Mouse (Mus musculus): ENCODE measurements at regions not wholly inside any gene's neighbourhood (a gene's known extent, or its start where the extent isn't known, plus 50 kb on each side); places are given as distances from the start of the nearest gene placed in this dataset.
A peak's percentile ranks its signal among the peaks of the same experiment; 100 is the strongest.

GRCm38 (mm10) chr3:147041201-147041600, 189.0 kb downstream of the Ttll7 start:
- DNase-seq = no peak

GRCm38 (mm10) chr3:147042911-147043310, 190.7 kb downstream of the Ttll7 start:
- no peak for DNase-seq

- DNase-seq = peak; percentile 86
Measured at GRCm38 (mm10) chr3:147046634-147047033, 194.5 kb downstream of the Ttll7 start.

GRCm38 (mm10) chr3:147054157-147054838, 202.1 kb downstream of the Ttll7 start:
- DNase-seq = no peak

GRCm38 (mm10) chr3:147057874-147058273, 205.7 kb downstream of the Ttll7 start:
- no peak for DNase-seq

- no peak for DNase-seq
Measured at GRCm38 (mm10) chr3:147060659-147061058, 208.5 kb downstream of the Ttll7 start.

- DNase-seq = peak; percentile 36
Measured at GRCm38 (mm10) chr3:147062451-147062850, 210.3 kb downstream of the Ttll7 start.

GRCm38 (mm10) chr3:147063578-147064442, 211.6 kb downstream of the Ttll7 start:
- DNase-seq = peak; percentile 66

- no peak for DNase-seq
Measured at GRCm38 (mm10) chr3:147064443-147064868, 212.3 kb downstream of the Ttll7 start.

GRCm38 (mm10) chr3:147070972-147071371, 218.8 kb downstream of the Ttll7 start:
- no peak for DNase-seq

- no peak for DNase-seq
Measured at GRCm38 (mm10) chr3:147080197-147080596, 228.0 kb downstream of the Ttll7 start.

- DNase-seq = no peak
Measured at GRCm38 (mm10) chr3:147080768-147081448, 228.7 kb downstream of the Ttll7 start.

- no peak for DNase-seq
Measured at GRCm38 (mm10) chr3:147081763-147082162, 229.6 kb downstream of the Ttll7 start.

GRCm38 (mm10) chr3:147082255-147082943, 230.2 kb downstream of the Ttll7 start:
- no peak for DNase-seq

GRCm38 (mm10) chr3:147083374-147083773, 231.2 kb downstream of the Ttll7 start:
- no peak for DNase-seq

GRCm38 (mm10) chr3:147083823-147084222, 231.7 kb downstream of the Ttll7 start:
- no peak for DNase-seq

GRCm38 (mm10) chr3:147084624-147085189, 232.5 kb downstream of the Ttll7 start:
- no peak for DNase-seq

GRCm38 (mm10) chr3:147088171-147088570, 236.0 kb downstream of the Ttll7 start:
- DNase-seq = no peak

GRCm38 (mm10) chr3:147089716-147090115, 237.5 kb downstream of the Ttll7 start:
- DNase-seq = no peak

- peak; percentile 21 for DNase-seq
Measured at GRCm38 (mm10) chr3:147092188-147093075, 240.3 kb downstream of the Ttll7 start.

- DNase-seq = no peak
Measured at GRCm38 (mm10) chr3:147093076-147093380, 240.9 kb downstream of the Ttll7 start.

- no peak for DNase-seq
Measured at GRCm38 (mm10) chr3:147096179-147096578, 244.0 kb downstream of the Ttll7 start.
